Mouse (Mus musculus): Measurements from ENCODE around the gene Zfp809.

The Zfp809 gene

DNA sequence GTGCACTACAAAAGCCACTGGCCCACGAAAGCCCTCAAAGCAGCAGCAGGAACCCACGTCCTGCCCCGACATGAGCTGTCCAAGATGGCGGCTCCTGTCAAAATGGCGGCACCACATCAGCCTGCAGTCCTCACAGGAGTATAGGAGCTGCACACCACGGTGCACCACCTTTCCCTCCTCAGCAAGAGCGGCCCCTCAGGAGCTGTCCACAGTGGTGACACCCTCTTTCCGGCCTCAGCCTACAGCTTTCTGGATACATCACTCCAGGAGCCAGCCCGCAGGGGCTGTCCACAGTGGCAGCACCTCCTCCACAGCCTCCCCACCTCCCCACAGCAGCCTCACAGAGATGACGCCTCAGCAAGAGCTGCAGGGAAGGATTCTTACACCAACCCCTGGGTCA is 37.1 kb downstream of the Zfp809 start:
- DNase-seq, result no peak

GRCm38 (mm10) chr9:22268886-22269285 is 43.4 kb downstream of the Zfp809 start:
- no peak for DNase-seq

DNA sequence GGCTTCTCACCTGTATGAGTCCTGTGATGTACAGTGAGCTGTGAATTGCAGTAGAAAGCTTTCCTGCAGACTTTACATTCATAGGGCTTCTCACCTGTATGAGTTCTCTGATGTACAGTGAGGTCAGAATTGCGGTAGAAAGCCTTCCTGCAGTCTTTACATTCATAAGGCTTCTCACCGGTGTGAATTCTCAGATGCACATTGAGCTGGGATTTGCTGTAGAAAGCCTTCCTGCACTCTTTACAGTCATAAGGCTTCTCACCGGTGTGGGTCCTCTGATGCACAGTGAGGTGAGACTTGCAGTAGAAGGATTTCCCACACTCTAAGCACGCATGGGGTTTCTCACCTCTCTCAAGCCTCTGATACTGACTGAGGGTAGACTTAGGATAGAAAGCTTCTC is 53.2 kb downstream of the Zfp809 start:
- DNase-seq, result no peak
